Mouse (Mus musculus) T-cell, adult 2 months (primary cell): ENCODE measurements around the gene B3gat2.

Source experiments
- DNase-seq: peaks from one replicate; pipeline ENCODE4 v3.0.0; 2022; ENCODE audit warnings: low spot score

The B3gat2 gene

GRCm38 (mm10) chr1:23834819-23835218 lies 73.3 kb downstream of the B3gat2 start:
- no peak for DNase-seq

GRCm38 (mm10) chr1:23836630-23837029 lies 75.1 kb downstream of the B3gat2 start:
- DNase-seq, result no peak

- no peak for DNase-seq
These were observed 79.4 kb downstream of the B3gat2 start for GRCm38 (mm10) chr1:23840924-23841323.

GRCm38 (mm10) chr1:23842629-23843028 lies 81.1 kb downstream of the B3gat2 start:
- no peak for DNase-seq

- DNase-seq, result no peak
These were observed 82.2 kb downstream of the B3gat2 start for GRCm38 (mm10) chr1:23843790-23844189.

GRCm38 (mm10) chr1:23845007-23845406 lies 83.5 kb downstream of the B3gat2 start:
- no peak for DNase-seq

GRCm38 (mm10) chr1:23846044-23846680 lies 84.6 kb downstream of the B3gat2 start:
- no peak for DNase-seq

GRCm38 (mm10) chr1:23855623-23856022 lies 94.1 kb downstream of the B3gat2 start:
- no peak for DNase-seq

- DNase-seq, result no peak
These were observed 99.4 kb downstream of the B3gat2 start for GRCm38 (mm10) chr1:23860944-23861343.

GRCm38 (mm10) chr1:23865566-23865965 lies 104.0 kb downstream of the B3gat2 start:
- DNase-seq, result no peak

- DNase-seq, result no peak
These were observed 105.9 kb downstream of the B3gat2 start for GRCm38 (mm10) chr1:23867350-23867862.

- DNase-seq, result no peak
These were observed 110.6 kb downstream of the B3gat2 start for GRCm38 (mm10) chr1:23872194-23872593.

GRCm38 (mm10) chr1:23882681-23883080 lies 121.1 kb downstream of the B3gat2 start:
- no peak for DNase-seq

- DNase-seq, result no peak
These were observed 122.6 kb downstream of the B3gat2 start for GRCm38 (mm10) chr1:23884087-23884668.

GRCm38 (mm10) chr1:23884914-23885313 lies 123.4 kb downstream of the B3gat2 start:
- DNase-seq, result no peak

GRCm38 (mm10) chr1:23892072-23892471 lies 130.5 kb downstream of the B3gat2 start:
- DNase-seq, result no peak
